Mouse (Mus musculus): Measurements from ENCODE around the gene Gskip.
A peak's percentile ranks its signal among the peaks of the same experiment; 100 is the strongest.

Gskip gene

DNA sequence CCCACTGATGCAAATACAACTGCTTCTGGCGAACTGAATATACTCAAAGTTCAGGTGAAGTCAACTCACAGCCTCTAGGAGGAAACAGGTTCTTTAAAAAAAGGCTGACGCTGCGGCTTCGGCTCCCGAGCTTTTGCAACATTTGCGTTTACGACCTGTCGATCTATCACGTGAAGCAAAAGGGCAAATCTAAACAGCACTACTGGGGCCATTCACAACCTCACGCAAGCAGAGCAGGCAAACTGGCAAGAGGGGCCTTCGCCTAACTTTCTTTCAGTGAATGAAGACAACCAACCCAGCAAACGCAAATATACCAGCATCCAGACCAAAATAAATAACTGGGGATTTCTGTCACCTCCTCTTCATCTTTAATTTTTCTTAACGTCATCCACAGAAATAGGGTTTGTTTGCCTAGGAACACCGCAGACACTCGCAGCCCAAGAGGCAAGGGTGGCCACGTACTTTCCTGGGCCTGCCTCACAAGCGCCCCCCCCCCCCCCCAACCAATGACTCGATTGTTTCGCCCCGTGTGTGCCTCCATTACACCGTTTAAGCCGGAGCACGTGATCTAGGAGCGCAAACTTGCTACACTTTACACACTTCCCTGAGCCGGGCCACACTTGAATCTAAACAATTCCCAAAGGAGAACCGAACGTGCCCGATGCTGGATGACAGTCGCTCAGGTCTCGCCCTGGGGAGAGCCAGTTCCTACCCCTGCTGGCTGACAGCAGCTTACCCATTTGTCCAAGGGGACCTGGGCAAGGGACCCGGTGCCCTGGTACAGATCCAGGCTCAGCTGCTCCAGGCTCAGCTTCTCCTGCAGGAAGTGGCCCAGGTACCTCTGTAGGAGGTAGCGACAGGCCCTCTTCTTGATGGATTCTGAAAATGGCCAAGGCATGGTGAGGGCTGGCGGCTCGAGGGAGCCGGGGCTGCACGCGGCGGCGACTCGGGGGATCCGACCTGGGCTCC lies at the start of gene Gskip:
Gene Gskip, plus strand, starts transcription at position 897 of the 969 bp plus-strand sequence.
- DNase-seq (ENCODE audit: low read depth in 1 of 2, low spot score in 2 of 2): peak; percentile 14 to 39

GRCm38 (mm10) chr12:105636551-105636950 lies 48.1 kb upstream of the Gskip start:
- DNase-seq (ENCODE audit: low read depth in 1 of 2, low spot score in 2 of 2): no peak

- DNase-seq (ENCODE audit: low read depth in 1 of 2, low spot score in 2 of 2): no peak
Observed at GRCm38 (mm10) chr12:105637554-105637953, 47.1 kb upstream of the Gskip start.

- no peak for DNase-seq (ENCODE audit: low read depth in 1 of 2, low spot score in 2 of 2)
Observed at GRCm38 (mm10) chr12:105642770-105643321, 41.8 kb upstream of the Gskip start.

GRCm38 (mm10) chr12:105655850-105656249 lies 28.8 kb upstream of the Gskip start:
- no peak for DNase-seq (ENCODE audit: low read depth in 1 of 2, low spot score in 2 of 2)

DNA sequence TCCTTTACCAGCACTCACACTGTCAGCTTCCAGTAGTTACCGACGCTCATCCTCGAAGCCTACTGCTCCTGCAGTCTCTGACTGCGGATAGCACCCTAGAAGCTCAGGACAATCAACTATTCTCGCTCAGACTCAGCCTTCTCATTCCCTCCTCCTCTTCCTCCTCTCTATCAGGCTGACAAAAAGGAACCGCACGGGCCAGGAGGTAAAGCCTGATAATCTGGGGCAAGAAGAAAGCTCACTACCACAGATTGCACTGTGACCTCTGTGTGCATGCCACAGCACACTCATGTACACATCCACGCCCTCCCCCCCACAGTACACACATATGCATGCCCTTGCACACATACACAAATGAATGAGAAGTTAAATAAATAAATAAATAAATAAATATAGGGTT lies 8.4 kb upstream of the Gskip start:
- no peak for DNase-seq (ENCODE audit: low read depth in 1 of 2, low spot score in 2 of 2)

GRCm38 (mm10) chr12:105678211-105678610 lies 6.4 kb upstream of the Gskip start:
- DNase-seq (ENCODE audit: low read depth in 1 of 2, low spot score in 2 of 2): no peak

DNA sequence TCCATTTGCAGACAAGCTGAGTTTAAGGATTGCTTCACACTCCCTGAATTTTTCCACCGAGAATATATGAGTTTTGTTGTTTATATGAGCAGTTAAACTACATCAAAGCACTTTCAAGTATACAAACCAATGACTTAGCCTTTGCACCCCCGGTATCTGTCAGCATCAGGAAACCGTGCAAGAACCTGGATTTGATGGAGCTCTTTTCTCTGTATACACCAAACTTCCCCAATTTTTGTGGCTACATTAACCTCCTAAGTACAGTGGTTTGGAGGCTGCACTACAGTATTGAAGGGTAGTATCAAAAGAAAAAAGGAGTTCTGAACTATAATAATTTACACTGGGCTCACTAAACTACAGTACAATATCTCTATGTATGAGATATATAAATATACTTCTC lies 5.9 kb upstream of the Gskip start:
- DNase-seq (ENCODE audit: low read depth in 1 of 2, low spot score in 2 of 2): no peak

DNA sequence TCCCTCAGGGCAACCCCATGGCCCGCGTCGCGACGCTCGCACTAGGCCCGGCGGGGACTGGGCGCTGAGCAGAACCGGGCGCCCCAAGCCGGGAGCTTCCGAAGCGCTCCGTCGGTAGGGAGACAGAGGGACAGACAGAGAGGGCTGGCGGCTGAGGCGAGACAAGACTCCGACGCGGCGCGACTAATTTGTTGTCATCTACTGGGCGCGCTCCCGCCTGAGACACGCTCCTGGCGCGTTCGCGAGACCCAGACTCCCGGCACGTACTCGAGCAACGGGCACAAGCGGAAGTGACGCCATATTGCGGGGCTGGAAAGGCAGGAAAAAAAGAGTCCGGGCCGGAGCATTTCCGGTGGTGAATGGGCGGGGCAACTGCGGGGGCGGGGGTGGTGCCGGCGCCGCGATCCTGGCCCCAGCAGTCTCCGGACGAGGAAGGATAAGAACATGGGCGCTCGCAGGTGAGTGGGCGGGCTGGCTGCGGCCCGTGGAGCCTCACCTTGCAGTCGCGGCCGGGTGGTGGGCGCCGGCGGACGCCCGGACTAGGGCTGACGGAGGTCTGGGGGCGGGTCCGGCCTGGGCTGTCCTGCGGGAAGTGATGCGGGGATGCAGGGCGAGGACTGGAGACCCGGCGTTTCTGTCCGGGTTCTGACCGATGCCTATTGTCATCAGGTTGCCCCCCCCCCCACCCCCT lies 517 bp downstream of the Gskip start, which contains the start of gene Atg2b:
Gene Atg2b, minus strand, starts transcription at position 211 of the 691 bp plus-strand sequence.
- DNase-seq (ENCODE audit: low read depth in 1 of 2, low spot score in 2 of 2): peak; percentile 88 to 92

DNA sequence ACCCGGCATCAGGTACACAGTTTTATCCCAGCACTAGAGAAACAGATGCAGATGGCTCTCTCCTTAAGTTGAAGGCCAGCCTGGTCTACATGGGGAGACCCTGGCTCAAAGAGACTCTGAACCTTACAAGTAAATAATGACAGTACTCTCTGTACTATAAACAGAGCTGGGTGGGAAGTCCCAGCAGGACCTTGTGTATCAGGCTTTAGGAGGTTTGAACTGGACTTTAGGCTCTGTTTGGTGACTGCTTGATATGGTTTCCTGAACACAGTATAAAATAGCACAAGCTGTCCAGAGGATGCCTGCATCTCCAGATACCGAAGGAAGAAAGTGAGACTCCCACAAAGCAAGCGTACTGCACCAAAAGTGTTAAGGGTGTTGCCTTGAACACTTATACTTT lies 2.2 kb downstream of the Gskip start:
- no peak for DNase-seq (ENCODE audit: low read depth in 1 of 2, low spot score in 2 of 2)

GRCm38 (mm10) chr12:105687416-105687815 lies 2.8 kb downstream of the Gskip start:
- no peak for DNase-seq (ENCODE audit: low read depth in 1 of 2, low spot score in 2 of 2)

- DNase-seq (ENCODE audit: low read depth in 1 of 2, low spot score in 2 of 2): peak in 1 of 2 experiments; percentile 8
Observed at GRCm38 (mm10) chr12:105688546-105688945, 3.9 kb downstream of the Gskip start.

DNA sequence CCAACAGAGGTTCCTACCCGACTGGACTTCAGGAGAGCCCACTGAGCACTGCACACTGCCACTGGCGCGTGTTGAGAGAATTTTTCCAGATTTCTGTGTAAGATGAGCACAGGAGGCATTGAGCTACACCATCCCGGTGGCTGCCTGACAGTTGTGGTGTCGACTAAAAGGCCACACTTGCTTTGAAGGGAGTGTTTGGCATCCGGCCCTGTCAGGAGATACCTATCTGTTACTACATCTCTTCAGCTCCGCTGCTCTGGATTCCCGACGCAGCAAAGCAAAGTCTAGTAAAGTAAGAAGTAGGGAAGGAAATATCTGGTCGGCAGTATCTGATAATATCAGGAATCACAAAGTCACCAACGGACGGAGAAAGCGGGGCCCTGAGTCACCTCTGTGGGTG lies 4.8 kb downstream of the Gskip start:
- no peak for DNase-seq (ENCODE audit: low read depth in 1 of 2, low spot score in 2 of 2)

DNA sequence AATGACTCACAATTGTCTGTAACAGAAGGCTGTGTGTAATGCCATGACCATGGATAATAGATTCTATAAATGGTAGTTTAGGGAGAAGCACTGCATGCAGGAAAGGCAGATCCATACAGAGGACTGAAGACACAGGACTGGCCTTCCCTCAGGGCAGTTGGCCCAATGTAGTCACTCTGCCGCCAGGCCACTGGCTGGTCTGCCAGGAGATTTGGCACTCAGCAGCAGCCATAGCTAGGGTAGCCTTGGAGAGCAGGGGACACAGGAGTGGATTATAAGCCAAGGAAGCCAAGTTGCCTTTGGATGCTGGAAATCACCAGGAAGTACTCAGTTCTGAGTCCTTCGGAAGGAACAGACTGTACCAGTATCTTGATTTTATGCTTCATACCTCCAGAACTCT lies 9.4 kb downstream of the Gskip start:
- no peak for DNase-seq (ENCODE audit: low read depth in 1 of 2, low spot score in 2 of 2)

DNA sequence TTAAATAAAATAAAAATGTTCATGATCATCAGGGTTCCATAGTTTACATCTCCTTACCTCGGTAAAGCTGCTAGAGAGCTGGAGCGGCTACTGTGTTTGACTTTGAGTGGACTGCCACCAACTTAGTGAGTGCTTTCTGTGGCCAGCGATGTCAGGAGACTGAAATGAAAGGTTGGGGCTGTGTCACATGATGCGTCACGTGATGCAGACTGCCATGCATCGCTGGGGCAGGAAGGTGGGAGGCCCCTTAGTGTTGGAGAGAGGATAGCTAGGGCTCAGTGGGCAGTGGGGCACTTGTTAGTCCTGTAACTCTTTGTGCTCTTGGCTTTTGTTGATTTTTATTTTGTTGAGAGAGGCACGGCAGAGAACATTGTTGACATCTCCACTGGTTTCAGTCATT lies 11.2 kb downstream of the Gskip start:
- DNase-seq (ENCODE audit: low read depth in 1 of 2, low spot score in 2 of 2): no peak

- DNase-seq (ENCODE audit: low read depth in 1 of 2, low spot score in 2 of 2): no peak
Observed at GRCm38 (mm10) chr12:105697104-105697780, 12.6 kb downstream of the Gskip start.

- DNase-seq (ENCODE audit: low read depth in 1 of 2, low spot score in 2 of 2): no peak
Observed at GRCm38 (mm10) chr12:105700433-105700832, 15.8 kb downstream of the Gskip start.

- DNase-seq (ENCODE audit: low read depth in 1 of 2, low spot score in 2 of 2): peak; percentile 6 to 33
Observed at GRCm38 (mm10) chr12:105705799-105706487, 21.3 kb downstream of the Gskip start, which contains the start of gene Ak7. Gene Ak7, plus strand, starts transcription at chr12:105705976.

DNA sequence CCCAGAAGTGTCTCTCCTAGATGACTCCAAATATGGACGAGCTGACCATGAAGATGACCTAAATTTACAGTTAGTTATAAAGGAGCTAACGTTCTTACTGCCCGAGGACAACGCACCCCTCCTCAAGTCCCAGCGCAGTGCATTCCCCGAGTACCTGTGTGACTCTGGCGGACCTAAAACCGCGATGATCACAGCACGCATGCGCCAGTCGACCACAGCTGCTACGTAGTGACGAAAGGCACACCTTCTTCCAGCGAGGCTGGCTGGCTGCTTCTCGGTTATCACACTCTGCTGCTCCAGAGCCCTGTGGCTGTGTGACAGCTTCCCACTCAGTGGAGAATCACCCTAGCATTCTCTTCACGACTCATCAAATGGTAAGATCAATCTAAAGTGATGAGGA lies 34.0 kb downstream of the Gskip start:
- no peak for DNase-seq (ENCODE audit: low read depth in 1 of 2, low spot score in 2 of 2)

DNA sequence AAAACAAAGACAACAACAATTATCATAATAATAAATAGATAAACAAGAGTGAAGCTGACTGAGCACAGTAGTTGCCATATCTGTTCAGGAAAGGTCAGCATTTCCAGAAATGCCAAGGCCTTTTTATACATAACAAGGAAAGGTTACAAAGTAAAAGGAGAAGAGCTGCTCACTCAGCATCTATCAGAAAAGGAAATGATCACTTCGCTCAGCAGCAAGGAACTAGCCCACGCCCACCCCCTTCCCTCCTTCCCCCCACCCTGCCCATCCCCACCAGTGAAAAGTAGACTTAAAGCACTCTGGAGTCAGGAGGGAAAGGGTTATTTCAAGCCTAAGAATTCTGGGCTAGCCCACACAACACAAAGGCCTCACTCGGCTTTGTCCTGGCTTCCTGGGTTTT lies 35.6 kb downstream of the Gskip start:
- no peak for DNase-seq (ENCODE audit: low read depth in 1 of 2, low spot score in 2 of 2)
